Mouse (Mus musculus): ENCODE data around the gene Ttc25. TPM values are rescaled to one million over a fixed set of nuclear protein-coding genes. Genes with fewer than 3 reads are reported as not detected.

Gene Ttc25
- polyA plus RNA-seq, 1 experiment from 2014 or later, result 2.7 TPM

DNA sequence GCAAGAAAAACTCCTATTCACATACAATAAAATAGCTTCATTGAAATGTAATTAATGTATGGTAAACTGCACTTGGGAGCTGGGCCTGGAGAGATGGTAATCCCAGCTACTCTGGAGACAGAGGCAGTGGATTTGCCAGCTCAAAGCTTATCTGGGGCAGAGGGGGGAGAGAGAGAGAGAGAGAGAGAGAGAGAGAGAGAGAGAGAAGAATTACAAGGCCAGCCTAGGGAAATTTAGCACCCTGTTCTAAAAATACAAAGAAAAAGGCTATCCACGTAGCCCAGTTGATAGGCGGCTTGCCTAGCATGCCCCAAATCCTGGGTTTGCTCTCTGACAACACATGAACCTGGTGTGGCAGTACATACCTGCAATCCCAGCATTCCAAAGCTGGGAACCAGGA lies 3.8 kb upstream of the Ttc25 start:
- WGBS, result 81% methylated on average over 2 of the region's 2 CpGs

DNA sequence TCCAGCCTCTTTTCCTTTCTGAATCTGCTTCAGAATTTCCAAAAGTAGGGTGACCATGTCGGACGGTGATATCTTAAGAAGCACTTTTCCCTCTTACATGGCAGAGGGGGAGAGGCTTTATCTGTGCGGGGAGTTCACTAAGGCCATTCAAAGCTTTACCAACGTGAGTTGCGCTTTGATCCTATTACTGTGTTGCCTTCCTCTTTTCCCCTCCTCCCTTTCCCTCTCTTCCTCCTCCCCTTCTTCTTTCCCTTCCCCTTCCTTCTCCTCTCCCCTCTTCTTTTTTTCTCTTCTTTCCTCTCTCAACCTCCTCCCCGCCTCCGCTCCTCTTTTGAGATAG lies 309 bp downstream of the Ttc25 start:
- Histone ChIP-seq H3K4me2 (replicated peaks) (peak overlapping the region; percentile 64), H3K27me3 (ENCODE audit: control insufficient read depth, insufficient read depth, low read length) (no peaks in the 10 kb centered on the region), H3K9ac (peak overlapping the region; percentile 58), H3K27ac (peak overlapping the region; percentile 75; the same call in 1 of the 2 replicates), H3K36me3 (replicated peaks; ENCODE audit: control insufficient read depth, insufficient read depth) (no peaks in the 10 kb centered on the region), H3K4me3 (replicated peaks; ENCODE audit: low read length) (peak overlapping the region; percentile 38), H3K4me1 (replicated peaks; ENCODE audit: control insufficient read depth, insufficient read depth, low read length) (peaks cover 15% of the 10 kb centered on the region), H3K9me3 (ENCODE audit: control insufficient read depth, low read length) (no peaks in the 10 kb centered on the region)
- 30% methylated on average over 7 of the region's 7 CpGs for WGBS
- peak; percentile 64 for ATAC-seq (ENCODE audit: low FRiP score)
- no peak for DNase-seq (ENCODE audit: low spot score)

More for the DNA sequence above, 3.8 kb upstream of the Ttc25 start:
- H3K9me3 ChIP-seq (ENCODE audit: control insufficient read depth, low read length), result no peaks in the 10 kb centered on the region
- peaks cover 15% of the 10 kb centered on the region for H3K4me1 ChIP-seq (replicated peaks; ENCODE audit: control insufficient read depth, insufficient read depth, low read length)
- DNase-seq (ENCODE audit: low spot score) (no peak), ATAC-seq (ENCODE audit: low FRiP score) (no peak)
- no peaks in the 10 kb centered on the region for H3K27me3 ChIP-seq (ENCODE audit: control insufficient read depth, insufficient read depth, low read length)
- H3K27ac ChIP-seq, result no peak overlapping the region
- H3K9ac ChIP-seq, result no peak overlapping the region
- H3K4me2 ChIP-seq (replicated peaks), result no peak overlapping the region
- H3K36me3 ChIP-seq (replicated peaks; ENCODE audit: control insufficient read depth, insufficient read depth), result no peaks in the 10 kb centered on the region
- H3K4me3 ChIP-seq (replicated peaks; ENCODE audit: low read length), result no peak overlapping the region

DNA sequence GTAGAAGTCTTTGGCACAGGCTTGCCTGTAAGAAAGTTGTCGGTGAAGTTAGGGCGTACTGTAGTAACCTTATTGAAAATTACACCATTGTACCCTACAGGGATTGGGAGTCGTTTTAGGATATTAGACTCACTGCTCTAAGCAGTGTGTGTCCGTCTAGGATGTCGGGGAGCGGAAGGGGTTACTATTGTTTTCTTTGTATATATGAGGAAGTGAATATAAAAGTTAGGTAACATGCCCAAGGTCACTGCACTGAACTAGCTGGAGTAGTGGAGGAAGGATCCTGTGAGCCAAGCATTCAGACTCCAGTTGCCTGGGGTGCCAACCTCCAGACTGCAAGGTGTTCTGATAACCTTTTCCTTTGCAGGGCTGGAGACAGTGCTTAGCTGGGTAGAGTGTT lies 1.5 kb downstream of the Ttc25 start:
- H3K9me3 ChIP-seq (ENCODE audit: control insufficient read depth, low read length), result no peaks in the 10 kb centered on the region
- H3K36me3 ChIP-seq (replicated peaks; ENCODE audit: control insufficient read depth, insufficient read depth), result no peaks in the 10 kb centered on the region
- no peaks in the 10 kb centered on the region for H3K27me3 ChIP-seq (ENCODE audit: control insufficient read depth, insufficient read depth, low read length)
- no peak overlapping the region for H3K27ac ChIP-seq
- no peak overlapping the region for H3K4me3 ChIP-seq (replicated peaks; ENCODE audit: low read length)
- no peak overlapping the region for H3K4me2 ChIP-seq (replicated peaks)
- peaks cover 15% of the 10 kb centered on the region for H3K4me1 ChIP-seq (replicated peaks; ENCODE audit: control insufficient read depth, insufficient read depth, low read length)
- DNase-seq (ENCODE audit: low spot score) (no peak), ATAC-seq (ENCODE audit: low FRiP score) (no peak)
- WGBS, result 88% methylated on average over 6 of the region's 6 CpGs
- no peak overlapping the region for H3K9ac ChIP-seq

DNA sequence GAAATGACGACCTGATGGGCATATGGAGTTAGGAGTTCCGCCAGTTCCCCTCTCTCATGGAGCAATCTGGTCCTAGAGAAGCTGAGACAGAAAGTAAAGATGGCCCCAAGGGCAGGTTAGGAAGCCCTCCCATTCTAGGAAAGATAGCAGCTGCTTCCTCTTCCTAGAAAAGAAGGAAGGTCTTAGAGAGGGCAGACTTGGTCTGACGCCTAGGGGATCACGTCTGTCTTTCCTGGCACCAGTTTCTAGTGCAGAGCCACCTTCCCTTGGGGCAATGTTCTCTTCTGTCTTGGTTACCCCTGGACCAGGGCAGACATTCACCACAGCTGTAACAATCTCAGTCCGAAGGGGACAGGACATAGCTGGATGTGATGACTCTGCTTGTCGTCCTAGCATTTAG lies 2.7 kb downstream of the Ttc25 start:
- H3K27me3 ChIP-seq (ENCODE audit: control insufficient read depth, insufficient read depth, low read length), result no peaks in the 10 kb centered on the region
- ATAC-seq (ENCODE audit: low FRiP score), result no peak
- H3K9me3 ChIP-seq (ENCODE audit: control insufficient read depth, low read length), result no peaks in the 10 kb centered on the region
- H3K36me3 ChIP-seq (replicated peaks; ENCODE audit: control insufficient read depth, insufficient read depth), result no peaks in the 10 kb centered on the region
- 81% methylated on average over 6 of the region's 6 CpGs for WGBS
- H3K4me2 ChIP-seq (replicated peaks), result no peak overlapping the region
- no peak overlapping the region for H3K4me3 ChIP-seq (replicated peaks; ENCODE audit: low read length)
- no peak overlapping the region for H3K27ac ChIP-seq
- DNase-seq (ENCODE audit: low spot score), result no peak
- H3K9ac ChIP-seq, result no peak overlapping the region
- peaks cover 15% of the 10 kb centered on the region for H3K4me1 ChIP-seq (replicated peaks; ENCODE audit: control insufficient read depth, insufficient read depth, low read length)

DNA sequence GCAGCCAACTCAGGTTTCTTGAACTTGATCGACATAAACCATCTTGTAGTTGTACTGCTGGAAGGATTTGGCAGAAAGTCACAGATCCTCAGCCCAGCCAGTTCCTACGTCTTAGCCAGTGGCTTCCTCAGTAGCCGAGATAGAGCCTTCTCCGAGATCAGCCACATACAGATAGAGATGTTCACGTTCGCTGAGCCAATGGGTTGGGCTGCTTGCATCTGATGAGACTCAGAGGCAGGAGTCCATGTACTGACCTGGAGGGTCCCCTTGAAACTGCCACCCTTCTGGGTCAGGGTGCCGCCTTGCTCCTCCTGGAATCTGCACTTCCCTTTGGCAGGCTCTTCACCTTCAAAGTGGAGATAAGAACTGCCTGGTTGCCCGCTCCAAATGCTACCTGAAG lies 4.1 kb downstream of the Ttc25 start:
- peaks cover 15% of the 10 kb centered on the region for H3K4me1 ChIP-seq (replicated peaks; ENCODE audit: control insufficient read depth, insufficient read depth, low read length)
- H3K36me3 ChIP-seq (replicated peaks; ENCODE audit: control insufficient read depth, insufficient read depth), result no peaks in the 10 kb centered on the region
- no peak for ATAC-seq (ENCODE audit: low FRiP score)
- WGBS, result 90% methylated on average over 8 of the region's 8 CpGs
- no peaks in the 10 kb centered on the region for H3K9me3 ChIP-seq (ENCODE audit: control insufficient read depth, low read length)
- H3K4me2 ChIP-seq (replicated peaks), result no peak overlapping the region
- no peak overlapping the region for H3K4me3 ChIP-seq (replicated peaks; ENCODE audit: low read length)
- no peak for DNase-seq (ENCODE audit: low spot score)
- no peak overlapping the region for H3K27ac ChIP-seq
- H3K9ac ChIP-seq, result no peak overlapping the region
- no peaks in the 10 kb centered on the region for H3K27me3 ChIP-seq (ENCODE audit: control insufficient read depth, insufficient read depth, low read length)

DNA sequence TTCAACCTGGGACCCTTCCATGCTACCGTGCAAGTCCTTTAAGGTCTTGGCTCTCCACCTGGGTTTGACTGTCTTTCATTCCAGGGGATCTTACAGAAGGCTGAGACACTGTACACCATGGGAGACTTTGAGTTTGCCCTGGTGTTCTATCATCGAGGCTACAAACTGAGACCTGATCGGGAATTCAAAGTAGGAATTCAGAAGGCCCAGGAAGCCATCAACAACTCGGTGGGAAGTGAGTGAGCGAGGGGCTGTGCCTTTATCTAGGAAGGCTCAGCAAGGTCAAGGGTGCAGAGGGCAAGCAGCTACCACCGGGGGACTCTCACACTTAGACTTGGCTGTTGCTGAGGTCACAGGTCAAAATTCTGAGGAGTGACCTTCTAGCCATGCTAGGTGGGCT lies 4.7 kb downstream of the Ttc25 start:
- H3K4me1 ChIP-seq (replicated peaks; ENCODE audit: control insufficient read depth, insufficient read depth, low read length), result peaks cover 9% of the 10 kb centered on the region
- no peaks in the 10 kb centered on the region for H3K9me3 ChIP-seq (ENCODE audit: control insufficient read depth, low read length)
- H3K4me3 ChIP-seq (replicated peaks; ENCODE audit: low read length), result no peak overlapping the region
- ATAC-seq (ENCODE audit: low FRiP score), result no peak
- H3K9ac ChIP-seq, result no peak overlapping the region
- H3K27me3 ChIP-seq (ENCODE audit: control insufficient read depth, insufficient read depth, low read length), result no peaks in the 10 kb centered on the region
- no peak overlapping the region for H3K4me2 ChIP-seq (replicated peaks)
- no peaks in the 10 kb centered on the region for H3K36me3 ChIP-seq (replicated peaks; ENCODE audit: control insufficient read depth, insufficient read depth)
- 71% methylated on average over 6 of the region's 6 CpGs for WGBS
- H3K27ac ChIP-seq, result no peak overlapping the region
- no peak for DNase-seq (ENCODE audit: low spot score)

DNA sequence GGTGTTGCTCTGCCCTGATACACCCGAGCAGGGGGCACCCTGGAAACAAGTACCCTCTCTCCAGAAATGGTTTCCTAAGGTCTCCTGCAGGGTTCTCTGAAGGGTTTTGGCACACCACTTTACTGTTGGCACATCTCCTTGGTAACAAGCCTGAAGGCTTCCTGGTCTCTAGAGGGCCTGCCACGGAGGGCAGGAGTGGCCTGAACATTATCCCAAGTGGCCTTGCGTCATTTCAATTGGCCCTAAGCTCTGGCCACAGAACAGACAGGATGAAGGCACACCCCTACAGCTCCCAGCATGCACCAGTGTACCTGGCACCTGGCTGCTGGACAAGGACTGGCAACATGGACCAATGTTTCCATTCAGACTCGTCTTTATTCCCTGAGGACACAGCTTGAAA lies 7.4 kb downstream of the Ttc25 start:
- no peak overlapping the region for H3K4me3 ChIP-seq (replicated peaks; ENCODE audit: low read length)
- H3K9me3 ChIP-seq (ENCODE audit: control insufficient read depth, low read length), result no peaks in the 10 kb centered on the region
- no peak overlapping the region for H3K27ac ChIP-seq
- no peaks in the 10 kb centered on the region for H3K4me1 ChIP-seq (replicated peaks; ENCODE audit: control insufficient read depth, insufficient read depth, low read length)
- no peak overlapping the region for H3K9ac ChIP-seq
- ATAC-seq (ENCODE audit: low FRiP score) (no peak), DNase-seq (ENCODE audit: low spot score) (no peak)
- no peaks in the 10 kb centered on the region for H3K36me3 ChIP-seq (replicated peaks; ENCODE audit: control insufficient read depth, insufficient read depth)
- WGBS, result 77% methylated on average over 4 of the region's 4 CpGs
- H3K27me3 ChIP-seq (ENCODE audit: control insufficient read depth, insufficient read depth, low read length), result no peaks in the 10 kb centered on the region
- no peak overlapping the region for H3K4me2 ChIP-seq (replicated peaks)

DNA sequence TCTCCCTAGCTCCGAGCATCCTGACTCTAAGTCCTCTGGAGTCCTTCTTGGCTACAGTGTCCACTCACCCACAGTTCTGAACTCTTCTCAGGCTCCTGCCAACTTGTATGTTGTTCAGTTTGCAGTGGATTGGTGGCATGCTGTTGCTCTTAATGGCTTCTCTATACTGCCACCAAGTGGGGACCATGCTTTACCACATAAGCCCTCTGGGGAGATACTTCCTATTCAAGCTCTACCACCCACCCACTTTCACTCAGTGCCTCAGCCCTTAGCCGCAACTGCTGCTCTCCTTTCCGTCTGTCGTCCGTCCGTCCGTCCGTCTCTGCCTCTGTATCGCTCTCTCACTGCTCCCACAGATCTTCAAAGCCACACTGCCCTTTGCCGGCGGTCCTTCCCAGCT lies 10.2 kb downstream of the Ttc25 start:
- H3K4me2 ChIP-seq (replicated peaks), result peak overlapping the region; percentile 22; the same call in 1 of the 2 replicates
- H3K27me3 ChIP-seq (ENCODE audit: control insufficient read depth, insufficient read depth, low read length), result no peaks in the 10 kb centered on the region
- no peak overlapping the region for H3K9ac ChIP-seq
- 20% methylated on average over 11 of the region's 11 CpGs for WGBS
- peak; percentile 72 for DNase-seq (ENCODE audit: low spot score)
- H3K9me3 ChIP-seq (ENCODE audit: control insufficient read depth, low read length), result no peaks in the 10 kb centered on the region
- no peaks in the 10 kb centered on the region for H3K36me3 ChIP-seq (replicated peaks; ENCODE audit: control insufficient read depth, insufficient read depth)
- H3K4me3 ChIP-seq (replicated peaks; ENCODE audit: low read length), result no peak overlapping the region
- no peak for ATAC-seq (ENCODE audit: low FRiP score)
- no peaks in the 10 kb centered on the region for H3K4me1 ChIP-seq (replicated peaks; ENCODE audit: control insufficient read depth, insufficient read depth, low read length)
- H3K27ac ChIP-seq, result no peak overlapping the region

DNA sequence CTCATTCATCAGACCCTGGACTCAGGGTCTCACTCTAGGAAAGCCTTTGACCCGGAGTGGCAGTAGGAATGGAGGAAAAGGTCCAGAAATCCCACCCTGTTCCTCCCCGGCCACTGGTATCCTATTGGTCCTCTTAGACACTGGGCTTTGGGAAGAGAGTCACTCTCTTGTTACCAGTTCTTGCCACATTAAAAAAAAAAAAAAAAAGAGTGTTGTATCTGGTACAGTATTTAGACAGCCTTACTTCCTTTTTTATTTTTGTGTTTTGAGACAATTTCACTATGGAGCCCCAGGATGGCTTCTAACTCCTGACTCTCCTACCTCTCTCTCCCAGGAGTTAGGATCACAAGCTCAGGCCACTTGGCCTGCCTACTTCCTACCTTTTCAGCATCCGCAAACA lies 12.2 kb downstream of the Ttc25 start:
- ATAC-seq (ENCODE audit: low FRiP score) (no peak), DNase-seq (ENCODE audit: low spot score) (no peak)
- H3K27ac ChIP-seq, result no peak overlapping the region
- H3K27me3 ChIP-seq (ENCODE audit: control insufficient read depth, insufficient read depth, low read length), result no peaks in the 10 kb centered on the region
- no peak overlapping the region for H3K9ac ChIP-seq
- H3K9me3 ChIP-seq (ENCODE audit: control insufficient read depth, low read length), result no peaks in the 10 kb centered on the region
- no peaks in the 10 kb centered on the region for H3K36me3 ChIP-seq (replicated peaks; ENCODE audit: control insufficient read depth, insufficient read depth)
- WGBS, result 80% methylated on average over 3 of the region's 3 CpGs
- no peak overlapping the region for H3K4me3 ChIP-seq (replicated peaks; ENCODE audit: low read length)
- H3K4me1 ChIP-seq (replicated peaks; ENCODE audit: control insufficient read depth, insufficient read depth, low read length), result no peaks in the 10 kb centered on the region
- H3K4me2 ChIP-seq (replicated peaks), result no peak overlapping the region

DNA sequence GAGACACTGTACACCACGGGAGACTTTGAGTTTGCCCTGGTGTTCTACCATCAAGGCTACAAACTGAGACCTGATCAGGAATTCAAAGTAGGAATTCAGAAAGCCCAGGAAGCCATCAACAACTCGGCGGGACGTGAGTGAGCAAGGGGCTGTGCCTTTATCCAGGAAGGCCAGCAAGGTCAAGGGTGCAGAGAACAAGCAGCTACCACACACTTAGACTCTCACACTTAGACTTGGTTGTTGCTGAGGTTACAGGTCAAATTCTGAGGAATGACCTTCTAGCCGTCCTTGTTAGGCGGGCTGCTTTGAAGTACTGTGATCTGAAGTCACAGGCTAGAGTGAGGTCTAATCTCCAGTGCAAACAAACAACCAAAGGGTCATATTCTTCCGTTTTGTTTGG lies 14.1 kb downstream of the Ttc25 start:
- H3K4me2 ChIP-seq (replicated peaks), result no peak overlapping the region
- WGBS, result 57% methylated on average over 7 of the region's 7 CpGs
- H3K4me3 ChIP-seq (replicated peaks; ENCODE audit: low read length), result no peak overlapping the region
- H3K27me3 ChIP-seq (ENCODE audit: control insufficient read depth, insufficient read depth, low read length), result no peaks in the 10 kb centered on the region
- H3K9ac ChIP-seq, result no peak overlapping the region
- H3K9me3 ChIP-seq (ENCODE audit: control insufficient read depth, low read length), result no peaks in the 10 kb centered on the region
- no peaks in the 10 kb centered on the region for H3K4me1 ChIP-seq (replicated peaks; ENCODE audit: control insufficient read depth, insufficient read depth, low read length)
- no peak for ATAC-seq (ENCODE audit: low FRiP score)
- no peaks in the 10 kb centered on the region for H3K36me3 ChIP-seq (replicated peaks; ENCODE audit: control insufficient read depth, insufficient read depth)
- H3K27ac ChIP-seq, result no peak overlapping the region
- DNase-seq (ENCODE audit: low spot score), result no peak

All from hindbrain, embryonic 14.5 days (tissue).